Mouse (Mus musculus) ES-Bruce4 (cell line): ENCODE results near the gene Gpr12. TPM values are rescaled to one million over a fixed set of nuclear protein-coding genes. Genes with fewer than 3 reads are reported as not detected.
"Not testable (repeated sequence)": the region's sequence is repeated elsewhere in the genome, so short reads cannot be mapped to it uniquely, and the experiment has no call there.

ENCODE experiments used
- H3K27ac ChIP-seq: 2 replicates; pipeline ENCODE4 v1.5.1; 2012; ENCODE audit warnings: low read length, inconsistent platforms; ENCODE audit not compliant: insufficient read depth
- H3K27me3 ChIP-seq: 2 replicates; pipeline ENCODE4 v1.6.1; 2012; ENCODE audit warnings: mild to moderate bottlenecking, low read length, inconsistent platforms; ENCODE audit not compliant: control insufficient read depth, poor library complexity, insufficient read depth, severe bottlenecking
- H3K36me3 ChIP-seq: 2 replicates; pipeline ENCODE4 v1.6.1; 2012; ENCODE audit warnings: inconsistent platforms, mild to moderate bottlenecking, low read length, moderate library complexity; ENCODE audit not compliant: control insufficient read depth, poor library complexity, insufficient read depth, severe bottlenecking
- H3K4me1 ChIP-seq: one replicate; pipeline ENCODE4 v1.8.1; 2011; ENCODE audit warnings: low read length; ENCODE audit not compliant: control insufficient read depth, insufficient read depth
- H3K4me3 ChIP-seq: 2 replicates; pipeline ENCODE4 v1.5.1; 2011; ENCODE audit warnings: low read depth, mild to moderate bottlenecking, low read length
- H3K9ac ChIP-seq: 2 replicates; pipeline ENCODE4 v1.6.1; 2012; ENCODE audit warnings: low read depth, mild to moderate bottlenecking, inconsistent platforms; ENCODE audit not compliant: poor library complexity, severe bottlenecking
- H3K9me3 ChIP-seq: replicated peaks from 2 replicates; pipeline ENCODE4 v1.6.1; 2012; ENCODE audit warnings: mild to moderate bottlenecking, low read length, inconsistent platforms; ENCODE audit not compliant: control insufficient read depth, poor library complexity, insufficient read depth, severe bottlenecking
- CTCF ChIP-seq: IDR thresholded peaks from one replicate; pipeline ENCODE4 v1.8.1; 2011; ENCODE audit warnings: low read depth, low read length
- EP300 ChIP-seq: IDR thresholded peaks from 2 replicates; pipeline ENCODE4 v1.6.1; 2011; ENCODE audit warnings: low read depth, low read length; ENCODE audit not compliant: insufficient read depth
- POLR2A ChIP-seq: IDR thresholded peaks from one replicate; pipeline ENCODE4 v1.8.1; 2011; ENCODE audit warnings: low read length; ENCODE audit not compliant: insufficient read depth
- polyA plus RNA-seq: library from polyadenylated mRNA; stranded (reverse); fragments of >200 nt; gene quantifications from 2 replicates; pipeline ENCODE4 v1.2.4, GENCODE M21; 2011; ENCODE audit warnings: low read depth; ENCODE audit not compliant: missing spikeins, insufficient read depth, insufficient read length

The Gpr12 gene
- polyA plus RNA-seq, 1 experiment = not detected

DNA sequence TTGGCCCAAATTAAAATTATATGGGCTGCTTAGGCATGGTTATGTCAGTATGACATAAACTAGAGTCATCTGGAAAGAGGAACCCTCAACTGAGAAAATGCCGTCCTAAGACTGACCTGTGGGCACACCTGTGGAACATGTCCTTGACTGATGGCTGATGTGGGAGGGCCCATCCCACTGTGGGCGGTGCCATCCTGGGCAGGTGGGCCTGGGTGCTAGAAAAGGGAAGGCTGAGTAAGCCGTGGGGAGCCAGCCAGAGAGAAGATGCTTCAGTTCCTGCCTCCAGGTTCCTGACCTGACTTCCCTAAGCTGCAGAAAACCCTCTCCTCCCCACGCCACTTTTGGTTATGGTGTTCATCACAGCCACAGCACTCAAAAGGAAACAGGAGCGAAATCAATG, 21.2 kb upstream of the Gpr12 start:
- TF ChIP-seq CTCF = no peak
- no peak for TF ChIP-seq EP300
- no peak for TF ChIP-seq POLR2A
- no peak overlapping the region for H3K9ac ChIP-seq
- H3K27me3 ChIP-seq = no peaks in the 10 kb centered on the region
- H3K36me3 ChIP-seq = no peaks in the 10 kb centered on the region
- no peaks in the 10 kb centered on the region; the same call in 1 of the 2 replicates for H3K9me3 ChIP-seq
- peaks cover 2% of the 10 kb centered on the region for H3K4me1 ChIP-seq
- H3K27ac ChIP-seq = no peak overlapping the region
- no peak overlapping the region for H3K4me3 ChIP-seq

DNA sequence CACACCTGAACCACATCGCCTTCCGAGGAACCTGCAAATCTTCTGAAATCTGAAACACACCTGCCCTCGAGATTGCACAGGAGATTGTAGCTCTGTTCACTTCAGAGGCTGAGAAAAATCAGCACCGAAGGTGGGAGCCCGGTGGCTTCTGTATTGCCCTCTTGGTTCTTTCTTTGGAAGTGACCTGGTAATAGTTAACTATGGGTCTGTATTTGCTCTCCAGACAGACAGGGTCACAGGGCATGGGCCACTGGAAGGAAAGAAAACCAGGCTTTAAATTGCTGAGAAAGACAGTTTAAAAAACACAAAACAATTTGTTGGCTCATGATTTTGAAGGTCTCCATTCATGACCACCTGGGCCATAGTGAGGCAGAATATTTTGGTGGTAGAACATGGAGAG, 14.9 kb upstream of the Gpr12 start:
- Histone ChIP-seq H3K27me3 (no peaks in the 10 kb centered on the region), H3K4me3 (no peak overlapping the region), H3K4me1 (no peaks in the 10 kb centered on the region), H3K9ac (no peak overlapping the region), H3K27ac (no peak overlapping the region), H3K36me3 (no peaks in the 10 kb centered on the region), H3K9me3 (no peaks in the 10 kb centered on the region; the same call in 1 of the 2 replicates)
- no peak for TF ChIP-seq POLR2A
- no peak for TF ChIP-seq CTCF
- no peak for TF ChIP-seq EP300

DNA sequence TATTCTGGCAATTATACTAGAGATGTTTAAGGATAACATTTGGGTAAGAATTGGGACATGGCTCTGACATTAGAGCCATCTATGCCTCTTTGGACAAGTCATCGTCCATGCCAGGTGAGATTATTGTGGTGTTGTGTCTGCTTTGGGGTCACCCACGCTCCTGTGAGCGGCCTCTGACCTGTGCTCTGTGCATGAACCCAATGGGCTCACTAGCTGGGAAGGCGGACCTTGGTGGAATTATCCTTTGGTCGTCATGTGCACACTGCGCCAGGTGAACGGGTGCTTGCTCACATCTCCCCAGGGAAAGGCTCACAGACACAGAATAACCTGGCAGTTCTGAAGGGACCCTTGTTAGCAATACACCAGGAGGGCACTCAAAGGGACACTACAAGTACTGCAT, 14.2 kb upstream of the Gpr12 start:
- H3K27me3 ChIP-seq, H3K9me3 ChIP-seq, H3K4me3 ChIP-seq, H3K27ac ChIP-seq, H3K36me3 ChIP-seq, H3K9ac ChIP-seq, H3K4me1 ChIP-seq: not testable (repeated sequence)

DNA sequence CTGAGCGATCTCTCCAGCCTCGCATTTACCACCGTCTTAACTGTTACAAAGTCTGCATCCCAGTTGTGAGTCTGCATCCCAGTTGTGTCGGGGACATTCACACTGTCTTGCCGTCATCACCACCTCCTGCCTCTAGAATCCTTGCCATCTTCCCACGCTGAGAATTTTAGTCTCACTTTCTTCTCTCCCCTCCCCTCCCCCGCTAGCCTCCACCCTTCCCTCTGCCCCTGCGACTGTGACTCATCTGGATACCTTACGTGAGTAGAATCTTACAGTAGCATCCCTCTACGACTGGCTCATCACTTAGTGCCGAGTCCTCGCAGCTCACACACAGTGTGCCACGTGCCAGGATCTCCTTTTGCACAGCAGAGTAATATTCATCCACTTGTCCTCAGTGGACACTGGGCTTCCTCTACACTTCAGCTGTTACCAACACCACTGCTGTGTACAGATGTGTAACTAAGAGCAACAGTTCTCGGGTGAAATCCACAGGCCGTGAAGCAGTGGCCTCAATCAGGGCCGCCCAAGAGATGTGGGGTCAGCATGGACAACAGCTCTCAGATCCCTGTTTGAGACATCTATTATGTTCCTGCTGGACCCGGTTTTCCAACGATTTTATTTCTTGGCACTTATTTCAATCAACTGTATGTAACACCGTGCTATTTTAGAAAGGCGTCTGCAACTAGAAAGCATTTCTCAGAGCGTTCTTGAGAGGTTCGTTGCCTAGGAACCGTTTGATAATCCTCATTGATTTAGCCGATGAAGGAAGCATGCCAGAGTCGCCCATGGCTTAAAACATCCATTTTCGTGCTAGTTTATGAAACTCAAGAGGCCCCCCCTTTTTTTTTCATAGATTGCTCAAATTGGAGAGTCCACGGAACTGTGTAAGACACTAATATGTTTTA, 13.4 kb upstream of the Gpr12 start:
- H3K27me3 ChIP-seq = no peaks in the 10 kb centered on the region
- no peaks in the 10 kb centered on the region for H3K4me1 ChIP-seq
- H3K4me3 ChIP-seq = no peak overlapping the region
- H3K36me3 ChIP-seq = no peaks in the 10 kb centered on the region
- TF ChIP-seq EP300 (no peak), CTCF (no peak), POLR2A (no peak)
- no peak overlapping the region for H3K9ac ChIP-seq
- no peaks in the 10 kb centered on the region; the same call in 1 of the 2 replicates for H3K9me3 ChIP-seq
- no peak overlapping the region for H3K27ac ChIP-seq

DNA sequence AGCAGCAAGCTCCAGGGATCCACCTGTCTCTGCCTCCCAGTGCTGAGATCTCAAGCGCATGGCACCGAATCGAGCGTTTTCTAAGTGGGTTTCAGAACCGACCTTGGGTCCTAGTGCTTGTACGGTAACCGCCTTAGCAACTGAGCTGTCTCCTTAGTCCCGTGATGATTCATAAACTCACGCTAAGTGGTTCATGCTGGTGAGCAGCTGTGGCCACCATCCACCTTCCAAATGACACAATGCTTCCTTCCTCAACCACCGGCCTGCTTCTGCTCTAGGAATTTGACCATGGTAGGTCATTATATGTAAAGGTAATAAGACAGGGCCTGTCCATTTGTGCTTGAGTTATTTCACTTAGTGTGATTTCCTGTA, 12.4 kb upstream of the Gpr12 start:
- Histone ChIP-seq H3K4me1 (no peaks in the 10 kb centered on the region), H3K27ac (no peak overlapping the region), H3K36me3 (no peaks in the 10 kb centered on the region), H3K9ac (no peak overlapping the region), H3K27me3 (no peaks in the 10 kb centered on the region), H3K4me3 (no peak overlapping the region), H3K9me3 (no peaks in the 10 kb centered on the region; the same call in 1 of the 2 replicates)
- TF ChIP-seq EP300 (no peak), POLR2A (no peak), CTCF (no peak)

DNA sequence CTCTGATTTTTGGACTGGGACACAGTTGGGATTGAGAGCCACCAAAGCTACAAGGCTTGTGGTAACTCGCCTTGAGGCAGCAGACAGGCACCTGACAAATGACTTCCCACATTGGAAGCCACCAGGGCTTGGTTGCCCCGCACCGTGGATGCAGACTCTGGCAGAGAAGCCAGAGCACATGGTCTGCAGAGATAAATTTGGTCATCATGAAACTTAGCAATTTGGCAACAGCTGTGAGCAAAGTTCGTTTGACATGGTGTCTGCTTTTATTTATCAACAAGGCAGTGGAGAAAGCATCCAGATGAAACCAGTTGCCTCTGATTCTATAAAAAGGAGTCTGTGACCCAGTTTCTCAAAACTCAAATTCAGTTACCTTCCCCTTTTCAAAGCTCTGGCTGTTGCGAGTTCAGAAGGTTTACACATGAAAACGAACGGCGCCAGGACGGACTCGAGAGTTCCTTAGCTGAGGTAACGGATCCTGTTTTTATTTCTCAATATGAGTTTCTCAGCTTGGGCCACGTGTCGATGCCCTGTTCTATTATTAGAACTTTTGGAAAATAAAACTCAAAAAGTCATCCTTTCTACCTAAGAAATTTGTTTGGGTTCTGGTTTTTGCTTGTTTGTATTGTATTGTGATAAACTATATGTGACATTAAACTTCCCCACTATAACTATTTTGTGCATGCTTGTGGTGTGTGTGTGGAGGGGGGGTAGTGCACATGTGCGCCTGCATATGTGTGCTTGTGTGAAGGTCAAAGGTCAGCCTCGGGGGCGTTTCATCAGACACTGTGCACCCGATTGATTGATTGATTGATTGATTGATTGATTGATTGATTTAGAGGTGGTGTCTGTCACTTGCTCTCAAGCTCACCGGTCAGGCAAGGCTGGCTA, 11.8 kb upstream of the Gpr12 start:
- no peaks in the 10 kb centered on the region for H3K27me3 ChIP-seq
- no peak overlapping the region for H3K9ac ChIP-seq
- TF ChIP-seq CTCF (no peak), POLR2A (no peak)
- no peak overlapping the region for H3K27ac ChIP-seq
- no peak overlapping the region for H3K4me3 ChIP-seq
- no peaks in the 10 kb centered on the region for H3K36me3 ChIP-seq
- no peaks in the 10 kb centered on the region; the same call in 1 of the 2 replicates for H3K9me3 ChIP-seq
- no peaks in the 10 kb centered on the region for H3K4me1 ChIP-seq
